Mouse (Mus musculus) lung, postnatal 10 days (tissue): Measurements from ENCODE around the gene Spata2l.
A peak's percentile ranks its signal among the peaks of the same experiment; 100 is the strongest.
"Not testable (repeated sequence)": the region's sequence is repeated elsewhere in the genome, so short reads cannot be mapped to it uniquely, and the experiment has no call there.

Source experiments
- DNase-seq: peaks from one replicate; pipeline ENCODE4 v3.0.0; 2021

Spata2l gene

GRCm38 (mm10) chr8:123245543-123245942, 9.5 kb upstream of the Spata2l start:
- DNase-seq: no peak

- no peak for DNase-seq
Observed at GRCm38 (mm10) chr8:123244382-123244781, 8.3 kb upstream of the Spata2l start.

DNA sequence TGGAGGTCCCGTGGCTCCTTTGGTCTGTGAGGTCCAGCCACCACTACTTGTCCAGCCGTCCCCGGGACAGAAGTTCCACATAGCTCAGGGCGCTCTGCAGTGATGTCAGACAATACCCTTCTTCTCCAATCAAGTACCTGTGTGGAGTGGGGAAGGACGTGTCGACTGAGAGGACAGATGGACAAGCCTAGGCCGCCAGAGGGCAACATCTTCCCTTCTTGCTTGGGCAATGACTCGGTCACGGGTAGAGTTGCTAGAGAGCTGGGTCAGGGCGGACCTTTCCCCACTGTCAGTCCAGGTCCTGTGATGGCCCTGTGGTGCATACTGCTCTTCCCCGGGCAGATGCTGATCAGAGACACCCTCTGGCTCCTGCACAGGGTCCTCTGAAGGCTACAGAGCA, 7.0 kb upstream of the Spata2l start:
- DNase-seq: no peak

- DNase-seq: no peak
Observed at GRCm38 (mm10) chr8:123242107-123242923, 6.3 kb upstream of the Spata2l start.

DNA sequence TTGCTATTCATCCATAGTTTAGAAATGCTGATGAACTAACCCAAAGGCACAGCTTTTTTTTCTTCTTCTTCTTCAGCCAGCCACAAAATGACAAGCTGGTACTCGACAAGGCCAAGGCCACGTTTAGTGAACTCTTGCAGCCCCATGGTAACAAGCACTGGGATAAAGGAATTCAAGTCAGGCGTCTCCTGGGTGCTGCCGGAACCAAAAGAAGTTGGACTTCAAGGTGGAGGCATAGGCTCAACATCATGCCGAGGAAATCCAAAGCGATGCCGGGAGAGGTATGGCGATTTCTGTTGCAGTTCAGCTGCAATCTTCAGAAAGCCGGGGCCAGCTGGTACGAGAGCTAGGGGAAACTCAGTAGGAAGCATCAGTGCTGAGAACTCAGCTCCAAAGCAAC, 3.4 kb upstream of the Spata2l start:
- no peak for DNase-seq

DNA sequence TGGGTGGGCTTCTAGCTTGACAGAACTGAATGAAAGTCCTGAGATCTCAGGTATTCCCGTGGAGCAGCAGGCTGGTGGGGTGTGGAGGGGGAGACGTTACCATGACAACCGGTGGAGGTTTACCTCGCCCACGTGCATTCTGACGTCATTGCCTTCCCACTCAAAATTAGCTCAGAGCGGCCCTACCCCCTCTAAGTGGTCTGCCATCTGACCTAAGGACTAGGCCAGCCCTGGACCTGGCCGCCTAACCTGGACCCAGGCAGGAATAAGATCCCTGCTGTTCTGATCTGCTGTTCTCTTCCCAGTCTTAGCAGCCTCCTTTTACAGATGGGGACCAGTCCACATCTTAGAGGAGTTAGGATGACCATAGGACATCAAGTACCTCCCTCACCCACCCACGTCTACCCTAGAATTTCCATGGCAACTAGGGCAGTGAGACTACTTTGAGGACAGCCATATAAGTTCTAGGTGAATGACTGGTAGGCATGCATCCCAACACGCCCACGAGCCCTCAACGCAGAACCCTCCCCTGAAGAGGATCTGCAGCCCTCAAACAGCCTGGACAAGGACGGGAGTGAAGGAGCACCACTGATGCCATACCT, 1.0 kb downstream of the Spata2l start:
- DNase-seq: no peak

GRCm38 (mm10) chr8:123233760-123234159, 2.3 kb downstream of the Spata2l start:
- DNase-seq: no peak

GRCm38 (mm10) chr8:123233300-123233699, 2.7 kb downstream of the Spata2l start:
- DNase-seq: no peak

DNA sequence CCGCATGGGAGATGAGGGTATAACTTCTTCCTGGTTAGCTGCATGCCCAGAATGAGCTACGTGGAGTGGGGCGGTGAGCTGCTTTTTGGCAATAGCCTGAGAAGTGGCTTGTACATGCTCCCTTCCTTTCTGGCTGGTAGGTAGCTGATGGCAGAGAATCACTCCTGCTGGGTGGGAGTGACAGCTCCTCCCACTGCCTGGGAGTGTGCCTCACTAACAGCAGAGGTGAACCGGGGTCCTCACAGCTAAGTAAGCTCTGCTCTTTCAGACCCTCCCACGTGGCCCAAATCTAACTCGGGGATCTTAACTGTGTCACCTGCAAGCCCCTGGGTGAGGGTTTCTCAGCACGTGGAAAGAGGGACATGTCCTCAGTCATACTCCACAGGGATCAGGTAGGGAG, 3.5 kb downstream of the Spata2l start:
- DNase-seq: no peak

GRCm38 (mm10) chr8:123231742-123232141, 4.3 kb downstream of the Spata2l start:
- DNase-seq: peak; percentile 35

- DNase-seq: not testable (repeated sequence)
Observed at GRCm38 (mm10) chr8:123230326-123230725, 5.7 kb downstream of the Spata2l start.

DNA sequence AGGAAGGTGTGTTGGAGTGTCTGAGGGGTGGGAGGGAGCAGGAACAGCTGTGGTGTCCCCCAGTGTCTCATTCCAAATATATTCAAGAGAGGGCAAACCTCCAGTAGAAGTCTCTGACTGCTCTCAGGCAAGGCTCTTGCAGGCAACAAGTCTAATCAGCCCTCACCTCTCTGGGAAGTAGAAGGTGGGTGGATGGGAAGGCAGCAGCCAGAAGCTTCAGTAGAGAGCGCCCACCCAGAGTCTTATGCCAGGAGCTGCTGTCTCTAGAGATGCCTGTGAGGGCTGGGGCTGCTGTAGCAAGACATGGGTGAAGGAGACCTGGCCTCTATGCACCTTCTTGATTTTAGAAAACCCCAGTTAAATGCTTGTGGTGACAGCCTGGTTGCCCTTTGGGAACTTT, 7.6 kb downstream of the Spata2l start:
- no peak for DNase-seq

GRCm38 (mm10) chr8:123224278-123225266, 11.5 kb downstream of the Spata2l start, which contains the start of gene Cdk10:
Cdk10 (plus strand) TSS chr8:123224842.
- peak; percentile 96 for DNase-seq

DNA sequence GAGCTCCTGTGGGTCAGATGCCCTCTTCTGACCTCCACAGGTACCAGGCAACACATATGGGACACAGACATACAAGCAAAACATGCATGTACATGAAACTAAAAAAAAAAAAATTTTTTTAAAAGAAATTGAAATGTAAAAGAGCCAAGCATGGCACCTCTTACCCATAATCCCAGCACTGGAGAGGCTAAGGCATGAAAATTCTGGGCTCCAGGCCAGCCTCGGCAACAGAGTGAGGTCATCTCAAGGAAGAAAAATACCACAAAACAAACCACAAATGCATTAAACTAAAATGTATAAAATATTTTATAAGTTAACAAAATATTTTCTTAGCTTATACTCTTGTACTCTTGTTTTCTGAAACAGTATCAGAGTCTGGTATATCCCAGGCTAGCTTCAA, 15.1 kb downstream of the Spata2l start:
- DNase-seq: no peak

- DNase-seq: no peak
Observed at GRCm38 (mm10) chr8:123215430-123215829, 20.6 kb downstream of the Spata2l start.

GRCm38 (mm10) chr8:123213118-123213772, 22.8 kb downstream of the Spata2l start:
- no peak for DNase-seq

- DNase-seq: peak; percentile 92
Observed at GRCm38 (mm10) chr8:123212321-123213117, 23.5 kb downstream of the Spata2l start, which contains the start of the genes Chmp1a and Spata33. Chmp1a (minus strand) TSS chr8:123212763. Spata33 (plus strand) TSS chr8:123212832.

- no peak for DNase-seq
Observed at GRCm38 (mm10) chr8:123211876-123212275, 24.2 kb downstream of the Spata2l start.

DNA sequence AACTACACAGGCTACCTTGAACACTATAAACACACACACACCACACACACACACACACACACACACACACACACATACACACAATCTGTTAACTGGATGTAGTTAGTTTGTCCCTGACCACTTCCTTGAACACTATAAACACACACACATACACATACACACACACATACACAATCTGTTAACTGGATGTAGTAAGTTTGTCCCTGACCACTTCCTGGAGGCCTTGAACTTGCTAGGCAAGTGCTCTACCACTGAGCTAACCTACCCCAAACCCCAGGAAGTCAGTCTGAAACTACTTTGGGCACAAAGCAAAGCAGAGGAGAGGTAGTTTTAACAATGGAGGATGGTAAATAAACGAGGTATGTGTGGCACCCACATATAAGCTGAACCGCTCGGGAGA, 32.5 kb downstream of the Spata2l start:
- DNase-seq: no peak

DNA sequence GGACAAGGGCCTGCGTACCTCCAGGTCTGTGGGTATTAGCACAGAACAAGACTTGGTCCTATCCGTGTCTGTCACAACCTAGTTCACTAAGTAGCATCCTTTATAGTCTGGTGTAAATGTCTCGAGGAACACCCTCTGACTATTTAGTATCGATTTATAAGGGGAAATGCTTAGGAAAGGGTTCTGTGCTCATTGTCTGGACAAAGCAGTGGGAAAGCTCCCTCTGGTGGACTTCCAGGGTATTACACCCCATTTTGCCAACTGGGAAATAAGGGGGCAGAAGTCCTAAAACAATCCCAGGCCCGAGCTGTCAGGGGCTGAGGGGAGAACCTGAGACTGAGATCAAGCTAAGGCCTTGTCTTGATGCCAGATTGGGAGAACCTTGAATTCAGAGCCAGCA, 33.7 kb downstream of the Spata2l start:
- DNase-seq: peak; percentile 85

- DNase-seq: peak; percentile 26
Observed at GRCm38 (mm10) chr8:123199864-123200263, 36.2 kb downstream of the Spata2l start.

DNA sequence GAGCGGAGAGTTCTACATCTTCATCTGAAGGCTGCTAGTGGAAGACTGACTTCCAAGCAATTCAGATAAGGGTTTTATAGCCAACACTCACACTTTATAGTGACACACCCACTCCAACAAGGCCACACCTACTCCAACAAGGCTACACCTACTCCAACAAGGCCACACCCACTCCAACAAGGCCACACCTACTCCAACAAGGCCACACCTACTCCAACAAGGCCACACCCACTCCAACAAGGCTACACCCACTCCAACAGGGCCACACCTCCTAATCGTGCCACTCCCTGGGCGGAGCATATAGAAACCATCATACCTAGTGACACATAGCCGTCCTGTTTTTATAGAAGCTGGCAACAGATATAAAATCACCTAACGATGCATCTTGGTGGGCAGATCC, 39.0 kb downstream of the Spata2l start:
- DNase-seq: not testable (repeated sequence)
